Mouse (Mus musculus): ENCODE data around the gene Htr3b.

GRCm38 (mm10) chr9:48991671-48992070, 26.9 kb upstream of the Htr3b start:
- TF ChIP-seq POLR2A (IDR thresholded peaks at IDR 0.05; ENCODE audit: control insufficient read depth, extremely low read depth, insufficient read depth, low read length, poor library complexity) (no peak), CTCF (IDR thresholded peaks at IDR 0.05; ENCODE audit: borderline replicate concordance, control insufficient read depth, extremely low read depth, insufficient read depth, low read length, poor library complexity) (no peak)

Data from thymus, adult 2 months (tissue).